Mouse (Mus musculus): ENCODE results near the gene Jmjd1c.

- TF ChIP-seq CTCF (IDR thresholded peaks at IDR 0.05; ENCODE audit: extremely low read depth, insufficient read depth, low read length) (no peak), POLR2A (IDR thresholded peaks at IDR 0.05; ENCODE audit: extremely low read depth, insufficient read depth, low read length) (no peak)
Measured at GRCm38 (mm10) chr10:67154647-67155046, 58.7 kb downstream of the Jmjd1c start.
